In the genomic region with DNA sequence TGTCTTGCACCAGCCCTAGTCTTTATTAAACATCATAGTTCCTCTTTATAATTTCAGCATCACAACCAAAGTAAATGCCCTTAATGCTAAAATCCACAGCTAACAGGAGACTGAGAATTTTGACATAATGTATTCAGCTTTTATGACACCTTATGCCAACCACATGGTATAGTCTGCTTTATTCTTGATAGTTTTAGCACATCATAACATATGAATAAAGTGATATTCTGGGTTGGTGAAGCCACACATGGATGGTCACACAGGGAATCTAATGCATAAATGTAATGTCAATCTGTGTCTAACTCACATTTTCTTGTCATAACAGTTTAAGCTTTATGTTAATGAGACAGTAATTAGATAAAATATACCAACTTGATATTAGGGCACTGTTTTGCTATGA, we compare ENCODE assay signal across 14 mouse cellular contexts.
"Had no signal": no experiment of that assay in that cellular context is flagged by ENCODE, and none has a peak within 500 bp of the region (broad histone marks: within the 10 kb centered on the region; RNA-seq: fewer than 3 reads in every experiment).

No protein-coding gene starts in this region.

- H3K27me3 ChIP-seq: midbrain, embryonic 12.5 days; neural tube, embryonic 12.5 days; stomach, embryonic 15.5 days had no signal

- H3K27ac ChIP-seq: midbrain, embryonic 10.5 days; midbrain, embryonic 12.5 days; neural tube, embryonic 12.5 days; stomach, embryonic 15.5 days; stomach, postnatal 0 days had no signal

- H3K9me3 ChIP-seq: midbrain, embryonic 10.5 days; midbrain, embryonic 12.5 days; neural tube, embryonic 12.5 days; stomach, embryonic 15.5 days had no signal

- H3K36me3 ChIP-seq: midbrain, embryonic 10.5 days; midbrain, embryonic 12.5 days; neural tube, embryonic 12.5 days; stomach, embryonic 15.5 days had no signal

- H3K4me3 ChIP-seq: midbrain, embryonic 10.5 days; midbrain, embryonic 12.5 days; neural tube, embryonic 12.5 days; stomach, embryonic 15.5 days had no signal

- H3K4me1 ChIP-seq: midbrain, embryonic 10.5 days; midbrain, embryonic 12.5 days; neural tube, embryonic 12.5 days; stomach, embryonic 15.5 days had no signal

- H3K4me2 ChIP-seq: lung, embryonic 14.5 days; midbrain, embryonic 12.5 days; neural tube, embryonic 12.5 days; stomach, embryonic 15.5 days had no signal

- H3K9ac ChIP-seq: lung, embryonic 14.5 days; midbrain, embryonic 12.5 days; neural tube, embryonic 12.5 days; stomach, embryonic 15.5 days had no signal

- DNase-seq: lung, adult 18-20 months; lung, embryonic 14.5 days; lung, postnatal 10 days; lung, postnatal 4 days; midbrain, embryonic 14.5 days; right cerebral cortex, postnatal 14 days; thymus, adult 2 months; thymus, postnatal 25 days; thymus, postnatal 4 days had no signal
